Mouse (Mus musculus) testis, postnatal 10 days (tissue): Measurements from ENCODE around the gene Triobp.

ENCODE experiments used
- DNase-seq: peaks from one replicate; pipeline ENCODE4 v3.0.0; 2021; ENCODE audit warnings: low spot score

Gene Triobp

DNA sequence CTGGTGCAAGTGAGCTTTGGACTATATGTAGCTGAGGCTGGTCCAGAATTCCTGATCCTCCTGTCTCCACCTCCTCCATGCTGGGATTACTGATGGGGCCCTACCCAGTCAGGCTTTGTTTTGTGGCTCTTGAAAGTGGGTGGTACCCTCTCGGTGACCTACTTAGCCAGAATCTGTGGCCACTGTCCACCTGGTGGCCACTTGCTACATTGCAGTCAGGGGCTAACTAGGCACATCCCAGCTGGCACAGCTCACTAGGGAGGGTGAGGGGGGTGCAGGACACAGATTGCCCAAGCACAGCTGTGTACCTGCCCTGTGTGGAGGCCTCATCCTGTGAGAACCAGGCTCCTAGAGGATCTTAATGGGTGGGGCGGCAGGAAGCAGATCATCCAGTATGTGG, 15.4 kb downstream of the Triobp start:
- peak; percentile 86 for DNase-seq

DNA sequence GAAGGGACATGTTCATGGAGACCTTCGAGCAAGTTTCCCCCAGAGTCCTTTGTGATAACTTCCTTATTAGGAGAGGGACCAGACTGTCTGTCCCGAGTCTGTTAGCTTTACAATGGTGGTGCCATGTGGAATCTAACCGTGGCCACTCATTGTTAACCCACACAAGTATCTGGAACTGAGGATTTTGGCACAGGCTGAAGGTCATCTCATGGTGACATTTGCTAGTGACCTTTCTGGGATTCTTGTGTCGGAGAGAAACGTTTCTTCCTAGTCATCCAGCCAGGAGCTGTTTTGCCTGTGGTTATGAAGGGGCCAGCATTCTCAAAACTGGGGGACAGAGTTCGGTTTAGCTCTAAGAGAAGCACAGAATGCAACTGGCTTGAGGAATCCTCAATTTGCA, 24.1 kb downstream of the Triobp start:
- DNase-seq = no peak

DNA sequence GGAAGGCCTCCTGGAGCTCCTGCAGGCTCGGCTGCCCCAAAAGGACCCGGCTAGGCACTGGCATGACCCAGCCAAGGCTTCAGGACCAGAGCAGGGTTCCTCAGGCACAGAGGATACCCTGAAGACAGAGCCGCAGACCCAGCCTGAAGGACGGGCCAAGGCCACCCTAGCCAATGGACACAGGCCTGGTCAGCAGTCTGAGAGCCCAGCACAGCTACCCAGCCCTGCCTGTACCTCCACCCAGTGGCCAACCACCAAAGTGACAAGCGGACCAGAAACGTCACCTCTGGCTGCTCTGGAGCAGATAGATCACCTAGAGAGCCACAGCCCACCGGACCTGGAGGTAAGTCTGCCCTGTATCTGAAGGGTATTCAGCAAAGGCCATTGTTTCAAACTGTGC, 26.4 kb downstream of the Triobp start:
- DNase-seq = no peak

DNA sequence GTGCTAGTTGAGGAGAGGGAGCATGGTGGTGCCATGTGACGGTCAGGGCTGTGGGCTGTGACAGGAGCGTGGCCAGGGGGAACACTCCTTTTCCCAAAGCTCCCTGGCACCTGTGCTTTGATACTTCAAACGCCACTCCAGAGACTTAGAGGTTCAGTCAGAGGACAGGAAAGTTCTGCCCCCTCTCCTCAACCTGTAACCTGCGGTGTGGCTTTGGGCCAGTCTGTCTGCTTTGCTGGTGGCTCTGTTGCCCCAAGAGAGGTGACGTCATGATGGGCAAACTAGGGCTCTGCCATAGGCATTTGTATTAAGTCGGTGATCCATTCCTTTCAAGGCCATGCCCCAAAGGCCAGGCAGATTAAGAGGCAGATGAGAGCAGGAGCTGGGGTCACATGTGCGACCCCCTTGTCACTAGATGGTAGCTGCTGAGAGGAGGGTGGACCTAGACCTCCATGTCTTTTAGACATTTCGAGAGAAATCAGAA, 30.2 kb downstream of the Triobp start:
- no peak for DNase-seq

DNA sequence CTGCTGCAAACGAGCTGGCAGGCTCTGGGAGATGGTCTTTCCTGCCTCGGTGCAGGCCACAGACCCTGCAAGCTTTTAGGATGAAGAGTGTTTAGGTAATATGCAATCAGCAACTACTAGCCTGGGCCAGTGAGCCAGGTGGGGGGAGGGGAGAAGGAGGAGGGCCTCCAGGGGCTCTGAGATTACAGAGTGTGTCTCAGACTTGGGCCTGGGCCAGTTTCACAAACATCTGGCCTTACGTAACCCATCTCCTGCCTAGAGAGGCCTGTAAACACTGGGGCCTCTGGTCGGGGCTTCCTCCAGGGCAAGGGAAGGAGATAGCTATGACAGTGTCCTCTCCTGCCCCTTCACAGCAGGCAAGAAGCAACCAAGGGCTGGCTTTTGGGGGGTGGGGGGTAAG, 31.4 kb downstream of the Triobp start:
- peak; percentile 88 for DNase-seq

DNA sequence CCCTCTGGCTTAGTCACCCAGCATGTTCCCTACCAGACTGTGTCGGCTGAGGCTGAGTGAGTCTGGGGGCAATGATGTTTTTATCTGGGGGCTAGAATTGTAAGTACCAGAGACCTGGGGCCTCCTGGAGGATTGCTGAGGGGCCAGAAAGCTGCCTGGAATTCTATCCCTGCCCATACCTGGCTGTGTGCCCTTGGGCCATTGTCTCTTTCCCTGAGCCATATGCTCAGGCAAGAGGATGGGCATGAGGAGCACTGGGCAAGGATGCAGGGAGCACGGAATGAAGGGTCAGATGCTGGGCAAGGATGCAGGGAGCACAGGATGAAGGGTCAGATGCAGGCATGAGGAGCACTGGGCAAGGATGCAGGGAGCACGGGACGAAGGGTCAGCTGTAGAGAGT, 32.6 kb downstream of the Triobp start:
- no peak for DNase-seq

DNA sequence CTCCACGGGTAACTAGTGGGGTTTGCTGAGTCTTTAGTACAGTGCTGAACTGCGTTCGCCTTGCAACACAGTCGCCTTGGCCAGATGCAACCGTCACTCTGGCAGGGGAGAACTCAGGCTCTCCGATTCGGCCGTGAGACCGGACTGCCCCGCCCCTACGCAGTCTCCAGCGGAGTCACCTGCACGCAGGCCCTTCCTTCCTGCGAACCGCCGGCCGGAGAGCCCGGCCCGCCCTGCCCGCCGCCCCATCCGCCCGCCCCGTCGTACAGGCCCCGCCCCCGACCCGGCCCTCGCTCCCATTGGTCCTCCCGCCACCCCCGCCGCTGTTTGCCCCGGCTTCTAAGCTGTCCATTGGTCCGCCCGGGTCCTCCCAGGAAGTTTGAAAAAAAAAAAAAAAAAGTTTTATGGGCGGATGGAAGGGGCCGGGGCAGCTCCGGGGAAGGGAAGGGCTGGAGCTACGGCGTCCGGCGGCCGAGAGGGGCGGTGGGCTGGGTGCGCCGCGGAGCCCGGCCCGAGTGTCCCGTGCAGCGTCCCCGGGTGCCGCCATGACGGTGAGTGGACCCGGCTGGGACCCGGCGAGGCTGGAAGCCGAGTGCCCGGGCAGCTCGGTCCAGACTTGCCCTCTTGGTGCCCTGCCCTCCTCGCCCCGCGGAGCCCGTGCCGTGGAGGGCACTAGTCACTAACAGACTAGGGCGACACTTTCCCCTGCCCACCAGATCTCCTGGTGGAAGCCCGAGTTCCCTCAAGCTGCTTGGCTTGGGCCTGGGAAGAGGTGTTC, 35.3 kb downstream of the Triobp start:
- DNase-seq = peak; percentile 94

DNA sequence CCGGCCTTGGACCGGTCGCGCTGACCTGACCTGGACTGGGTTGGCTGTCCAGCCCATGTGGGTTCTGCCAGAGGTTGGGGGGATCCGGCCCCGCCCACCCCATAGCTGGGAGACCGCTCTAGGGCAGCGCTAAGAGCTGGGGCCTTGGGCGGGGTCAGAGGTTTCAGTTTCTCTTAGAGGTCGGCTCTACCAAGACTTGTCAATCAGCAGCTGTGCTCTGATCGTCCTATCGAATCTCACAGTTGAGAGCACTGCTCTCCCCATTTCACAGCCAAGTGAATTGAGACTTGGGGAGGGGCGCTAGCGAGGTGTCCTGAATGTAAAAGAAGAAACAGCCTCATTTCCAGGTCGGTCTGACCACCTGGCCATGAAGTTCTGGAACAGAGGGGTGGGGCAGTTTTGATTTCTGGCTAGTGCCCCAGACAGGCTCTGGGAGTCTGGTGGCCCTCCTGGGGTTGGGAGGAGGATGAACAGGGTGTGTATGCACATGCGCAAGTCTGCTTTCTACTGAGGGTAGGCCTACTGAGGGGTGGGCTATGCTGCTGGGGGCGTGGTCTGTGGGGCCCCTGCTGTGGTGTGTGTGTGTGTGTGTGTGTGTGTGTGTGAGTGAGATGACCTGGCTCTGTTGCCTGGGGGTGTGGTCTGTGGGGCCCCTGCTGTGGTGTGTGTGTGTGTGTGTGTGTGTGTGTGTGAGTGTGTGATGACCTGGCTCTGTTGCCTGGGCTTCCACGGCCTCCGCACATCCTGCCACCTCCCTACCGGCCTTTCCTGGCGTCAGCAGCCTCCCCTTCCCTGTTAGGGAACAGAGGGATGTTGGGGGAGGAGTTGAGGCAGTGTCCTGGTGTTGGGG, 36.1 kb downstream of the Triobp start:
- DNase-seq = peak; percentile 85

DNA sequence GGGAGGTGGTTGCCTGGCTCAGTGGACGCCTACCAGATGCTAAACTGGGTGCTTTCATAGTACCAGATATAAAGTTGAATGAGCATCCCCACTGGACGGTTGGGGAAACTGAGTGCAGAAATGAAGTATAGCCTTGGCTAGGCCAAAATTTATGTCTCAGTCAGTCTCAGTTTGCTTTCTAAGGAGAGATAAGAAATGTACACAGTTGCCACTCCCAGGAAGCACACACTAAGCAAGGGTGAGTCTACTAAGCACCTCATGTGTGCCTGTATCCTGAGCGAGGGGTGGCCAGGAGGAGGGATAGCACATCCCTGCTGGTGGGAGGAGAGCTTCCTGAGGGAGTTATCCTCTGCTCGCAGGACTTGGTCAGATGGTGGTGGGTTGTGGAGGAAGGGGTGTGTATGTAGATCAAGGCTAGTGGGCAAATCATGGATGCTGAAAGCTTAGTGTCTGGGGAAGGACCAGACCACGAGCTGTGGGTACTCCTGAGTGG, 36.8 kb downstream of the Triobp start:
- DNase-seq = no peak

DNA sequence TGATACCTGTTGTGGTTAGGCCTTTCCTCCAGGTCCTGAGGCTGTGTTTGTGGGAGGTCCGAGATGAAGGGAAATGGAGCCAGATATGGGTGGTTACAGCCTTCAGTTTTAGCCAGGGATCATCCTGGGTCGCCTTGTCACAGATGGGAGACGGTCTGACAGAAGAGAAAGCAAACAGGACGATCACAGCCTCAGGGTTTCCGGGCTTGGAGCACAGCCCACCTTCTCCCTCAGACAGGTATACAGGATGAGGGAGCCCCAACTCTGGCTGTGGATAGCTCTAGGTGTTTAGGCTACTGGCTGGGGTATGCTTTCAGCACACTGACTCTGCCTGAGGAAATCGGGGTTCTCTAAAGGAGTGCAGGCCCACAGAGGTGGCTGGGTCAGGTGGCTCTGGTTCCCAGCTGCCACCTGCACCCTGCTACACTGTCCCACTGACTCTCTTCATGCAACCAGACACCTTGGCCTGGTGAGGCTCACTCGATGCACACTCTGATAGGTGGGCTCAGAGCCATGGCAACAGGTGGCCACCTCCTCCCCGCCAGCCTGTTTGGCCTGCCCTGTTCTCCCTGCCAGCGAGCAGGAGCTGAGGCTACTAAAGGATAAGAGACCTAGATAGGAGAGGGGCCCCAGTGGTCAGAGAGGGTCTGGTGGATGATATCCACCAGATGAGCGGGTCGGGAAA, 39.2 kb downstream of the Triobp start:
- DNase-seq = no peak

DNA sequence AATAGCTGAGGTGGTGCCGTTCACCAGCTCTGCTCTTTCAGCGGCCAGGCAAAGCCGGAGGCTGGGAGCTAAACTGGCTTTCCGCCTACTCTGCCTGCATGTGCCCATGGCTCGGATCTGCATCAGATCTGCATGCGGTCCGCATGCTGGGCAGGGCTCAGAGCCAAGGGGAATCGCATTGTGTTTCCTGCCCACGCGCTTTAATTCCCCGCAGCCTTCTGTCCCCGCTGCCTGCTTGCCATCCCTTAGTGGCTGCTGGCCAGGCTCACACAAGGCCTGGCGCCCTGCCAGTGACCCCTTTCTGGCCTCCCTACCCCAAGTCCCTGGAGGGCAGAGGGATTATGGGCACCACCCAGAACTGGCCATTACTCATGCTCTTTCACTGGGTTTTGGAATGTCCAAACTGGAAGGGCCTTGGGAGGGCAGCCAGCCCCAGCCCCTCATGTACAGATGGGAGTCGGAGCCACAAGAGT, 41.0 kb downstream of the Triobp start:
- DNase-seq = peak; percentile 87

DNA sequence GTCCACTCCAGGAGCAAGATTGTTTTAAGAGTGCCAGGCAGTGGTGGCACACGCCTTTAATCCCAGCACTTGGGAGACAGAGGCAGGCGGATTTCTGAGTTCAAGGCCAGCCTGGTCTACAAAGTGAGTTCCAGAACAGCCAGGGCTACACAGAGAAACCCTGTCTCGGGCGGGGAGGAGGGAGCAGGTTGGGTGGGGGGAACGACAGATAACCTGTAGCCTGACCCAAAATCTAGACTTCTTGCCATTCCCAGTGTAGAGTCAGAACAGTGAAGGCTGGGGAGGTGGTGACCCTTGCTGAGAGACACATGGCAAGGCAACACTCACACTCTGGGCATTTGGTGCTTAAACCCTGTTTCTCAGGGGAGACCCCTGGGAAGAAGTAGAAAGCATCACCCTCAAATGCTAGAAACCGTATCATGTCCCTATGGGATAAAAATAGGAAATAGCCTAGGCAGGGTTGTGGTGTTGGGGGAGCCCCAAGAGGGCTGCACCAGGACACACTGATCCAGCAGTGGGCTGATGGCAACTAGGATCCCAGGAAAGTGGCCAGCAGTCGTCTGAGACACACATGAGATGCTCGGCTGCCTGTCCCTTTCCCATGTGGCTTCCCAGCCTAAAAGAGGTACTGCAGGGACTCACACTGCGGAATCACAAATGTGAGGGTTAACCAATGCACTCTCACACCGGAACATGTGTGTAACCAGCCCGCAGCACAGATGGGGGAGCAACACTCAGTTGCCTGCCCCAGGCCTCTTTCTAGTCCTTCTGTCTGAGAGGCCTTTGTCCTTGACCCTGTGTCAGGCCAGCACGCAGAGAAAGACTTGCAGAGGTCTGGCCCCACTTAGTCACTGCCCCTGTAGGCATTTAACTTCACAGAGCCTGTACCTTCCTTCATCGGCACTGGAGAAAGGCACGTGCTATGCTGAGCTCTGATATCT, 41.9 kb downstream of the Triobp start:
- no peak for DNase-seq

DNA sequence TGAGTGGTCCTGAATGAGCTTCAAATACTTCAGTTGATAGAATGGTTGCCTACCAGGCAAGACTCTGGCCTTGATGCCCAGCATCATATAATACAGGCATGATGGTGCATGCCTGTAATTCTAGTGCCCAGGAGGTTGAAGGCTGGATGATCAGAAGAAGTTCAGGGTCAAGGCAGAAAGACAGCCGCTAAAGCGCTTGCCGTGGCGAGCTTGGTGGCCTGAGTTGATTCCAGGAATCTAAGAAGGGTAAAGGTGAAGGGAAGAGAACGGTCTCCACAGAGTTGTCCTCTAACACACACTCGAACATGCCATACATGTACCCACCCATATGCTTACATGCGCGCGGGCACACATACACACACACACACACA, 42.6 kb downstream of the Triobp start:
- DNase-seq = no peak

DNA sequence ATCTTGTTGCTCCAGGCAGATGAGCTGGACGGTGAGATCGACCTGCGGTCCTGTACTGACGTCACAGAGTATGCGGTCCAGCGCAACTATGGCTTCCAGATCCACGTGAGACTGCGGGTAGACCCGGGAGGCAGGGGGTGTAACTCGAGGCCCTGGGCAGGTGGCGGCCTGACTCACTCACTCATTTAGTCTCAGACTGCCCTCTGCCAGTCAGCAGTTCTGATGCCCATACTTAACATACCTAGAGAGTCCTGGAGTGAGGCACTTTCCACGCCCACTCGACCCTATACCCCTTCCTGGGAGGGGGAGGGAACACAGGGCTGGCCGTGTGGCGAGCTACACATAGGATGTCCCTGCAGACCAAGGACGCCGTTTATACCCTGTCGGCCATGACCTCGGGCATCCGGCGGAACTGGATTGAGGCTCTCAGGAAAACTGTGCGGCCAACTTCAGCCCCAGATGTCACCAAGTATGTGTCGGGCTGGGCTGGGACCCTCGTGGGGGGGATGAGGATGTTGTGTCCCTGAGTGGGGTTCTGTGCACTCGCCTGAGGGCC, 43.5 kb downstream of the Triobp start:
- no peak for DNase-seq

DNA sequence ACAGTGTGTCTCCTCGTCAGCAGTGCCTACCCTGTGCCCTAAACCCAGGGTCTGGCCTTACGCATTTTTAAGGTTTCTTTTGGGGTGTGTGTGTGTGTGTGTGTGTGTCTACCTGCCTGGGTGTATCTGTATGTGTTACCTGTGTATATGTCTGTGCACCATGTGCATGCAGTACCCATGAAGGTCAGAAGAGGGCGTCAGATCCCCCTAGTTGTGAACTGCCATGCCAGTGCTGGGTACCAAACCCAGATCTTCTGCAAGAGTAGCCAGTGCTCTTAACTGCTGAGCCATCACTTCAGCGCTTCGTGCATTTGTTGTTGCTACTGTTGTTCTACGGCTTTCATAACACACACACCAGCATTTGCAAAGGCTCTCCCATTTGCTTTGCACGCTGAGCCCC, 44.7 kb downstream of the Triobp start:
- no peak for DNase-seq

DNA sequence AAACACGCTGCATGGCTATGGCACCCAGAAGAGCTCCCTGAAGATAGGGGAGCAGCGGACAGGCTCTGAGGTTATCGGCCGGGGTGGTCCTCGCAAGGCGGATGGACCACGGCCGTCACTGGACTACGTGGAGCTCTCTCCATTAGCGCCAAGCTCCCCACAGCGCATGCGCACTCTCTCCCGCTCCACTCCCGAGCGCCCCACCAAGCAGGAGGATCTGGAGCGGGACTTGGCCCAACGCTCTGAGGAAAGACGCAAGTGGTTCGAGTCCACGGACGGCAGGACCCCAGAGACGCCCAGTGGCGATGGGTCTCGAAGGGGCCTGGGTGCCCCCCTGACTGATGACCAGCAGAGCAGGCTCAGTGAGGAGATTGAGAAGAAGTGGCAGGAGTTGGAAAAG, 45.4 kb downstream of the Triobp start:
- no peak for DNase-seq

DNA sequence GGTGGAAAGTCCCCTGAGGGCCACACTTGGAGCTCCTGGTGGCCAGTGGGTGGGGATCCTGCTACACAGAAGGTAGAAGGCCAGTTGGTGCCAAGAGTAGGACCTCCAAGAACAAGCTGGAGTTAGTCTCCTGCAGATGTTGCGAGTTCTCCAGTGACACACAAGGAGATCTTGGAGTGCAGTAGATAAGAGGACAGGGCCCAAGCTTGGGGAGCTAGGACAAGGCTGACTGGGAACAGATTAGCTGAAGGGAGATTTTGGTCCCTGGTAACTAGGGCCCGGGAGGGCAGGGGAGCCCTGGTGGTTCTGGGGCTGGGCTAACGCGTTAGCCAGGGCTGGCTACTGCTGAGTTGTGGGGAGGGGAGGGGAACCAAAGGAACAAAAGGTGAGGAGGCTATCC, 48.4 kb downstream of the Triobp start:
- no peak for DNase-seq

DNA sequence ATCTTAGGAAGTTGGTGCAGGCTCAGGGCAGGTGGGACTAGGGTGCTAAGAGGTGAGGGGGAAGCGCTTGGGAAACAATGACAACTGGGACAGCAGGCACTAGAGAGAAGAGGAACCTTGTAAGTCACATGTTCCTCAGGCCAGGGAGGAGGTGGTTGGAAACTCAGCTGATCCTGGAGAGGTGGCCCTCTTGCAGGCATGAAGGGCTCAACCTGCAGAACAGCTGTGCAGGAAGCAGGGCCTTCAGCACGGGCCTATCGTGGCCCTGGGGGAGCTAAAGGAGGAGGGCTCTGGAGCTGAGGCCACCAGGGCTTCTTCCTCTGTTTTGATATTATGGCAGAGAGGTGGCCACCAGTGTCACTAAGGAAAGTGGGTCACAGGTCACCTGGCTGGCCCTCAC, 49.1 kb downstream of the Triobp start:
- DNase-seq = no peak

DNA sequence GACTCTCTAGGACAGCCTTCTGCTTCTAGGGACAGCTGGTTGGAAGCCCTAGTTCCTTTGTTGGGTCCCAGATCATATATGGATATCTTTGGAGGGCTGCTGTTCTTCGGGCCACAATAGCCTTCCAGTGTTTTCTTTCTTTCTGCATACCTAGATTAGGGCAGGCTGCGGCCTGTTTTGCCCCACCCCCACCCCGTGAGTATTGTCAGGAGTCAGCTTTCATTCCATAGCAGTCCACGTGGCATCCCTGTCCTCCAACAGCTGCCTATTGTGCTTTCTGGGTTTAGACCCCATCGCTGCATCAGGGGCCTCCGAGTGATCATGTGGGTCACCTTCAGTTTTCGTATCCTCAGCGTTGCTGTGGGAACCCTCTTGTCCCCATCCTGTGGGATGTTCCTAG, 50.8 kb downstream of the Triobp start:
- no peak for DNase-seq

DNA sequence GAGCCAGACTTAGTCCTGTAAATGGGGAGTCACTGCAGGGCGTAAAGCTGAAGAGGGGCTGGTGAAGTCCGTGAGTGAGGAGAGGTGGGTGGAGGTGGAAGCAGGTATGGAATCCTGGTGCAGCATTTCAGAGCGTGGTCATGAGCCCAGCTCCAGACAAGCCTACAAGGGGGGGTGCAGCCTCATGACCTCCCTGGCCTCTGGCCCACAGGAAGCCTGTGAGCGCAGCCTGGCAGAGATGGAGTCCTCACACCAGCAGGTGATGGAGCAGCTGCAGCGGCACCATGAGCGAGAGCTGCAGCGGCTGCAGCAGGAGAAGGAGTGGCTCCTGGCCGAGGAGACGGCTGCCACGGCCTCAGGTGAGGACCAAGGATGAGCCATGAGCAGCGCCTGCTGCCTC, 52.1 kb downstream of the Triobp start:
- DNase-seq = no peak

DNA sequence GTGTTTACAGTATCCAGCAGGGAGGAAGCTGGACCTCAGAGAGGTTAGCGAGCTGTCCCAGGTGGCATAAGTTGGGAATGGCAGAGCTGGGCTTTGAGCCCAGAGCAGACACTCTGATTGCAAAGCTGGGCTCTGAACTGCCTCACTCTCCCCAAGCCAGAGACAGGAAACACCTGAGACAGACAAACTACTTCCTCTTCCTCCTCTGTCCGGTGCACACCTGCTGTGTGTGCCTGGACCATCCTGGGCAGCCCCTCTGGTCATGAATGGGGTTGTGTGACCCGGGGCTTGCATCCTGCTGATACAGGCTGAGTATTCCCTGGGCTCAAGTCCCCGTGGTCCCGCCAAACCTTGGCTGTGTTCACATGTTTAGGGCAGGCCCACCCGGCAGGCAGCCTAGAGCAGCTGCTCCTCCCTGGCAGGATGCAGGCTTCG, 52.9 kb downstream of the Triobp start:
- DNase-seq = no peak
